Mouse (Mus musculus) stomach, postnatal 0 days (tissue): ENCODE measurements around the gene Cacna1h.

Experiments used
- CTCF ChIP-seq: IDR thresholded peaks from 2 replicates; pipeline ENCODE4 v1.5.1; 2016; ENCODE audit warnings: antibody characterized with exemption, low read depth, mild to moderate bottlenecking, moderate library complexity
- EP300 ChIP-seq: optimal IDR thresholded peaks from 2 replicates; pipeline ENCODE3; 2016; ENCODE audit warnings: antibody characterized with exemption

GRCm38 (mm10) chr17:25410786-25411185 is 22.8 kb downstream of the Cacna1h start:
- no peak for TF ChIP-seq CTCF
- TF ChIP-seq EP300: no peak
